Comparison of ENCODE assay signal across 14 mouse cellular contexts in genomic region chr4:34577028-34577427, GRCm38 (mm10). TPM values are rescaled to one million over a fixed set of nuclear protein-coding genes. Genes with fewer than 3 reads are reported as not detected.
A peak's percentile ranks its signal among the peaks of the same experiment; 100 is the strongest.
DNase-seq lines count a peak whose midpoint lies in the region; ATAC-seq and TF ChIP-seq lines count a peak whose summit lies in the region.
"Had no signal": no experiment of that assay in that cellular context is flagged by ENCODE, and none has a peak within 500 bp of the region (broad histone marks: within the 10 kb centered on the region; RNA-seq: fewer than 3 reads in every experiment).

No protein-coding gene starts in this region.

- peak; percentile 12 for DNase-seq in embryo, embryonic 11 days
- no peak for DNase-seq in embryo, embryonic 9.5 days (ENCODE audit: extremely low spot score)
- no peak for DNase-seq in layer of hippocampus, adult 2 months (ENCODE audit: low spot score in 2 of 2)
- no peak for DNase-seq in layer of hippocampus, adult 8-10 months (ENCODE audit: low spot score in 2 of 2)
- no peak for DNase-seq in CH12.LX (ENCODE audit: extremely low read depth)
- DNase-seq in spleen, postnatal 10 days (ENCODE audit: low spot score in 2 of 2): no peak
- no peak for DNase-seq in limb, embryonic 10.5 days (ENCODE audit: low spot score)
- DNase-seq: adrenal gland, adult 2 months; gastrocnemius, postnatal 25 days; lung, postnatal 4 days had no signal

- TF ChIP-seq POLR2A in CH12.LX (IDR thresholded peaks at IDR 0.05; ENCODE audit: low read depth, low read length): no peak

- WGBS in limb, embryonic 10.5 days: 95% methylated on average over 2 of the region's 2 CpGs

- peak; percentile 68 for TF ChIP-seq CTCF in layer of hippocampus, adult 2 months (conservative IDR thresholded peaks at IDR 0.05)
- peak in 1 of 2 experiments; percentile 50; a peak in 2 of 4 replicates for TF ChIP-seq CTCF in CH12.LX (conservative IDR thresholded peaks at IDR 0.05 in 1 of 2, IDR thresholded peaks at IDR 0.05 in 1 of 2; ENCODE audit: low read depth in 2 of 2, low read length in 2 of 2)

- H3K36me3 ChIP-seq in CH12.LX (replicated peaks in 1 of 2; ENCODE audit: control insufficient read depth in 1 of 2, insufficient read depth in 1 of 2, low read length in 1 of 2): peaks cover 71 to 95% of the 10 kb centered on the region in 2 experiments
- peaks cover 96% of the 10 kb centered on the region for H3K36me3 ChIP-seq in limb, embryonic 10.5 days

- in situ Hi-C loops in CH12.LX (cut with MboI; ENCODE audit: low pct_ligation_motif_present, low pct_unique_long_range_greater_than_20kb, low sequenced_read_pairs): no loop called here

- no peaks in the 10 kb centered on the region for H3K27me3 ChIP-seq in CH12.LX (replicated peaks)
- H3K27me3 ChIP-seq in limb, embryonic 10.5 days (ENCODE audit: low read depth, poor library complexity, severe bottlenecking): no peaks in the 10 kb centered on the region
- H3K27me3 ChIP-seq: limb, embryonic 15.5 days had no signal

- H3K4me1 ChIP-seq in CH12.LX (ENCODE audit: control insufficient read depth in 1 of 2, insufficient read depth in 2 of 2): no peaks in the 10 kb centered on the region
- H3K4me1 ChIP-seq in limb, embryonic 10.5 days: no peaks in the 10 kb centered on the region
- H3K4me1 ChIP-seq: limb, embryonic 15.5 days had no signal

- peaks cover 2% of the 10 kb centered on the region; the same call in 1 of the 2 replicates for H3K79me2 ChIP-seq in CH12.LX (replicated peaks; ENCODE audit: control insufficient read depth, extremely low read depth, insufficient read depth, poor library complexity, severe bottlenecking)

- ATAC-seq in inflammation-experienced regulatory T-cells, adult 6 months: peak; percentile 23
- ATAC-seq: intestine, embryonic 16.5 days had no signal

- H3K4me3 ChIP-seq in layer of hippocampus, adult 2 months: no peak overlapping the region
- H3K4me3 ChIP-seq in CH12.LX (replicated peaks in 1 of 3; ENCODE audit: low read depth in 2 of 3, low read length in 2 of 3, poor library complexity in 1 of 3): no peak overlapping the region
- H3K4me3 ChIP-seq in limb, embryonic 10.5 days: no peak overlapping the region
- H3K4me3 ChIP-seq: erythroblast, embryonic 14.5 days; limb, embryonic 15.5 days had no signal

- no peak for TF ChIP-seq EP300 in CH12.LX (IDR thresholded peaks at IDR 0.05; ENCODE audit: low read length)

- dilution Hi-C loops in CH12.LX (cut with MboI; ENCODE audit: extremely low pct_ligation_motif_present, extremely low pct_unique_long_range_greater_than_20kb, low sequenced_read_pairs): no loop called here

- H3K27ac ChIP-seq in layer of hippocampus, adult 2 months: no peak overlapping the region
- H3K27ac ChIP-seq in CH12.LX (ENCODE audit: insufficient read depth, low read depth): no peak overlapping the region
- H3K27ac ChIP-seq in limb, embryonic 10.5 days: no peak overlapping the region
- H3K27ac ChIP-seq: limb, embryonic 15.5 days had no signal

- no peak overlapping the region for H3K9ac ChIP-seq in CH12.LX (ENCODE audit: insufficient read depth, low read depth)
- H3K9ac ChIP-seq: limb, embryonic 15.5 days had no signal

- TF ChIP-seq RAD21 in CH12.LX (IDR thresholded peaks at IDR 0.05; ENCODE audit: low read depth, low read length): peak; percentile 29

- no peak overlapping the region for H3K4me2 ChIP-seq in CH12.LX (ENCODE audit: insufficient read depth, low read depth, poor library complexity, severe bottlenecking)
- H3K4me2 ChIP-seq: limb, embryonic 15.5 days had no signal

- H3K9me3 ChIP-seq in CH12.LX (replicated peaks; ENCODE audit: low read length): no peaks in the 10 kb centered on the region
- H3K9me3 ChIP-seq in limb, embryonic 10.5 days (replicated peaks): no peaks in the 10 kb centered on the region
- H3K9me3 ChIP-seq: limb, embryonic 15.5 days had no signal

TF ChIP-seq in CH12.LX, 34 proteins besides CTCF, POLR2A, EP300 and RAD21:
- TF ChIP-seq TBP (conservative IDR thresholded peaks at IDR 0.05; ENCODE audit: low read depth, low read length): no peak
- TF ChIP-seq MAFK (IDR thresholded peaks at IDR 0.05; ENCODE audit: insufficient replicate concordance, low read length): no peak
- no peak for TF ChIP-seq MAZ (IDR thresholded peaks at IDR 0.05; ENCODE audit: low read depth, low read length)
- TF ChIP-seq PAX5 (IDR thresholded peaks at IDR 0.05; ENCODE audit: low read length): no peak
- no peak for TF ChIP-seq ZNF384 (IDR thresholded peaks at IDR 0.05; ENCODE audit: low read depth, low read length)

RNA-seq across cellular contexts. Expression of gene Akirin2, which starts 26.3 kb away (rescaled TPM):
- total RNA-seq in layer of hippocampus, adult 2 months (2021): 100 to 1,000 TPM in 1 of 2 experiments, 10 to 100 TPM in 1; 96.0 to 103 TPM
- 10 to 100 TPM; 84.1 to 98.1 (median 93.1) TPM for total RNA-seq in layer of hippocampus, adult 8-10 months (2022)
- total RNA-seq in CH12.LX (2012; rRNA removed) (30.4 and 35.2 TPM in 2 replicates), CH12.LX (2014; rRNA removed) (60.6 and 66.0 TPM in 2 replicates)
- 42.8 and 52.3 TPM in 2 replicates for polyA plus RNA-seq in CH12.LX (2012; ENCODE audit: insufficient read length, low read depth)
- polyA plus RNA-seq in inflammation-experienced regulatory T-cells, adult 6 months (2017; shearing (Covaris generic)): 10 to 100 TPM in 2 of 3 experiments, 1 to 10 TPM in 1; 9.2 to 14.9 (median 11.9) TPM
- 70.2 and 75.5 TPM in 2 replicates for polyA plus RNA-seq in limb, embryonic 10.5 days (2016; fragmentation: Nextera tagmentation; extraction: Ambion mirVana)

RNA-seq across cellular contexts. Expression of gene Orc3, which starts 37.7 kb away (rescaled TPM):
- total RNA-seq in layer of hippocampus, adult 2 months (2021): 10 to 100 TPM; 59.1 to 64.4 TPM
- 10 to 100 TPM; 53.1 to 61.6 (median 58.3) TPM for total RNA-seq in layer of hippocampus, adult 8-10 months (2022)
- total RNA-seq in CH12.LX (2012; rRNA removed) (65.7 and 68.2 TPM in 2 replicates), CH12.LX (2014; rRNA removed) (156 and 163 TPM in 2 replicates)
- polyA plus RNA-seq in CH12.LX (2012; ENCODE audit: insufficient read length, low read depth): 81.0 and 86.7 TPM in 2 replicates
- polyA plus RNA-seq in inflammation-experienced regulatory T-cells, adult 6 months (2017; shearing (Covaris generic)): 100 to 1,000 TPM in 2 of 3 experiments, 10 to 100 TPM in 1; 92.5 to 124 (median 103) TPM
- 86.0 and 106 TPM in 2 replicates for polyA plus RNA-seq in limb, embryonic 10.5 days (2016; fragmentation: Nextera tagmentation; extraction: Ambion mirVana)

RNA-seq across cellular contexts. Expression of gene Rars2, which starts 37.7 kb away (rescaled TPM):
- 10 to 100 TPM; 24.2 to 28.5 TPM for total RNA-seq in layer of hippocampus, adult 2 months (2021)
- 10 to 100 TPM; 22.2 to 35.8 (median 28.1) TPM for total RNA-seq in layer of hippocampus, adult 8-10 months (2022)
- 44.8 and 45.4 TPM in 2 replicates for total RNA-seq in CH12.LX (2012; rRNA removed)
- total RNA-seq in CH12.LX (2014; rRNA removed): 72.6 and 81.7 TPM in 2 replicates
- 61.4 and 73.1 TPM in 2 replicates for polyA plus RNA-seq in CH12.LX (2012; ENCODE audit: insufficient read length, low read depth)
- 10 to 100 TPM; 46.3 to 56.7 (median 47.9) TPM for polyA plus RNA-seq in inflammation-experienced regulatory T-cells, adult 6 months (2017; shearing (Covaris generic))
- 66.5 and 66.6 TPM in 2 replicates for polyA plus RNA-seq in limb, embryonic 10.5 days (2016; fragmentation: Nextera tagmentation; extraction: Ambion mirVana)
